Mouse (Mus musculus) hindbrain, postnatal 0 days (tissue): ENCODE measurements at regions not wholly inside any gene's neighbourhood (a gene's known extent, or its start where the extent isn't known, plus 50 kb on each side); places are given as distances from the start of the nearest gene placed in this dataset.

ENCODE experiments used
- ATAC-seq: fragments of 200-750 bp; cut with Nextera tagmentation; 2 replicates; pipeline ENCODE4 v1.8.0; 2017; ENCODE audit warnings: mild to moderate bottlenecking, moderate TSS enrichment, moderate library complexity
- DNase-seq: peaks from one replicate; pipeline ENCODE4 v3.0.0-alpha.2; 2015; ENCODE audit warnings: low spot score
- H3K27ac ChIP-seq: fragments of 300-500 bp; sonication (generic); 2 replicates; pipeline ENCODE4 v1.5.1; 2014; ENCODE audit warnings: mild to moderate bottlenecking
- H3K27me3 ChIP-seq: fragments of 300-500 bp; sonication (generic); 2 replicates; pipeline ENCODE4 v1.6.1; 2014; ENCODE audit warnings: low read length, mixed read lengths; ENCODE audit not compliant: insufficient read depth
- H3K36me3 ChIP-seq: fragments of 300-500 bp; sonication (generic); 2 replicates; pipeline ENCODE4 v1.6.1; 2014; ENCODE audit warnings: low read length, mixed read lengths; ENCODE audit not compliant: insufficient read depth
- H3K4me1 ChIP-seq: fragments of 300-500 bp; sonication (generic); 2 replicates; pipeline ENCODE4 v1.6.1; 2014; ENCODE audit warnings: antibody characterized with exemption, low read length, mixed read lengths; ENCODE audit not compliant: insufficient read depth
- H3K4me2 ChIP-seq: fragments of 300-500 bp; sonication (generic); 2 replicates; pipeline ENCODE4 v1.6.1; 2014; ENCODE audit warnings: low read depth, mild to moderate bottlenecking, low read length, moderate library complexity, mixed read lengths
- H3K4me3 ChIP-seq: fragments of 300-500 bp; sonication (generic); 2 replicates; pipeline ENCODE4 v1.5.1; 2014; ENCODE audit warnings: low read length
- H3K9ac ChIP-seq: fragments of 300-500 bp; sonication (generic); replicated peaks from 2 replicates; pipeline ENCODE4 v1.6.1; 2014; ENCODE audit warnings: mild to moderate bottlenecking, low read length, moderate library complexity, mixed read lengths
- H3K9me3 ChIP-seq: fragments of 300-500 bp; sonication (generic); 2 replicates; pipeline ENCODE4 v1.6.1; 2016; ENCODE audit warnings: low read length, mixed read lengths
- CTCF ChIP-seq: IDR thresholded peaks from 2 replicates; pipeline ENCODE4 v1.5.1; 2016; ENCODE audit warnings: antibody characterized with exemption, control low read depth, low read depth
- WGBS: fragments of 180-500 bp; shearing (Covaris S2); extraction: QIAGEN DNeasy Blood & Tissue Kit; methylation state at CpG from one replicate; pipeline ENCODE4 v1.1.7; 2014; 5-methylcytosine and 5-hydroxymethylcytosine counted together

- peak overlapping the region; percentile 54 for H3K27ac ChIP-seq
- no peak for TF ChIP-seq CTCF
- peak; percentile 84 for DNase-seq
- H3K36me3 ChIP-seq: no peaks in the 10 kb centered on the region
- no peaks in the 10 kb centered on the region for H3K9me3 ChIP-seq
- H3K9ac ChIP-seq: no peak overlapping the region
- peaks cover 19% of the 10 kb centered on the region for H3K4me1 ChIP-seq
- peak; percentile 61 for ATAC-seq
- H3K4me2 ChIP-seq: peak overlapping the region; percentile 38
- 26% methylated on average over 11 of the region's 11 CpGs for WGBS
- no peak overlapping the region for H3K4me3 ChIP-seq
- H3K27me3 ChIP-seq: no peaks in the 10 kb centered on the region
Measured at GRCm38 (mm10) chr1:92371357-92371981, 102.2 kb downstream of the Ndufa10 start.

DNA sequence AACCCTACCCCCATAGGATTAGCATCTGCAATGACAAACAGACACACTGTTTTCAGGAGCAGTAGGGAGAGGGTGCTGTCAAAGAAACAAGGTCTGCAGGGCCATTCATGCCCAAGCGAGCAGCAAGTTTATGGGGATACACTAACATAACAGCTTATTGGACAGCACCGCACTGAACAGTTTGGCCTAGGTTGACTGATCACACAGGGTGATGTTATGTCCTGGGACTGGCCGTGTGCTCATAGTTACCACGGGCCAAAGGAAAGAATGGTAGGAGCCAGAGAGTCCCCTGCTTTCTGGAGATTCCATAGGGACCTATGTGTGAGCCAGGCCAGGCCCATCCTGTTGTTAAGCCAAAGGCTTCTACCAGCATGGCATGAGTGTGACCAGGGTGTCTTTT is 102.8 kb downstream of the Ndufa10 start:
- ATAC-seq (0 out of 2 replicates have a peak, but pooled peaks have one; percentile 17), DNase-seq (no peak)
- Histone ChIP-seq H3K4me1 (peaks cover 19% of the 10 kb centered on the region), H3K4me3 (no peak overlapping the region), H3K27ac (peak overlapping the region; percentile 54; the same call in 1 of the 2 replicates), H3K27me3 (no peaks in the 10 kb centered on the region), H3K36me3 (no peaks in the 10 kb centered on the region), H3K4me2 (no peak overlapping the region), H3K9ac (no peak overlapping the region), H3K9me3 (no peaks in the 10 kb centered on the region)
- TF ChIP-seq CTCF: no peak
- 86% methylated on average over 4 of the region's 4 CpGs for WGBS

- Histone ChIP-seq H3K4me2 (no peak overlapping the region), H3K9ac (no peak overlapping the region), H3K27me3 (no peaks in the 10 kb centered on the region), H3K36me3 (no peaks in the 10 kb centered on the region), H3K4me1 (peaks cover 19% of the 10 kb centered on the region), H3K9me3 (no peaks in the 10 kb centered on the region), H3K27ac (no peak overlapping the region), H3K4me3 (no peak overlapping the region)
- TF ChIP-seq CTCF: no peak
- ATAC-seq (no peak), DNase-seq (no peak)
- WGBS: 87% methylated on average over 5 of the region's 5 CpGs
Measured at GRCm38 (mm10) chr1:92369972-92370371, 103.7 kb downstream of the Ndufa10 start.

DNA sequence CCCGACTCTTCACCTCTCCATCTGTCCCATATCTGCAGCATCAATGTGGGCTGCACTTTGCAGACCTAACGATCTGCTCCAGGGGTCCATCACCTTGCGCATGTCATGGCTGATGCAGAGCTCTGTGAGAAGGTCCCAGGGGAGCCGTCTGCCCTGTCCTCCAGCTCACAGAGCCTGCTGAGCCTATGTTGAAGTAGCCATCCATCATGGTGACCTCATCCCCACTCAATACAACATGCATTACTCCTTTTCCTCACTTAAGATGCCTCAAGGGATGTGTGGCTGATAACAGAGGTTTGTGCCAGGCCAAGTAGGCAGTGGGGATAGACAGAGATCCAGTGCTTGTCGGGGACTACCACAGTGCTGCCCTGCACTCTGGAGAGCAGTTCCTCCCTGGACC is 107.4 kb downstream of the Ndufa10 start:
- H3K27me3 ChIP-seq: no peaks in the 10 kb centered on the region
- H3K4me3 ChIP-seq: no peak overlapping the region
- H3K9me3 ChIP-seq: no peaks in the 10 kb centered on the region
- no peak for ATAC-seq
- no peak for TF ChIP-seq CTCF
- H3K4me2 ChIP-seq: no peak overlapping the region
- H3K36me3 ChIP-seq: no peaks in the 10 kb centered on the region
- DNase-seq: no peak
- H3K27ac ChIP-seq: no peak overlapping the region
- 82% methylated on average over 5 of the region's 5 CpGs for WGBS
- H3K4me1 ChIP-seq: peaks cover 7% of the 10 kb centered on the region
- no peak overlapping the region for H3K9ac ChIP-seq

GRCm38 (mm10) chr1:92365366-92366075 is 108.1 kb downstream of the Ndufa10 start:
- H3K4me3 ChIP-seq: no peak overlapping the region
- ATAC-seq: no peak
- H3K4me1 ChIP-seq: 0 out of 2 replicates have a peak, but pooled peaks cover under 1% of the 10 kb centered on the region
- no peaks in the 10 kb centered on the region for H3K27me3 ChIP-seq
- whole genome bisulfite sequencing: 85% methylated on average over 4 of the region's 4 CpGs
- no peaks in the 10 kb centered on the region for H3K9me3 ChIP-seq
- no peak for TF ChIP-seq CTCF
- no peak for DNase-seq
- no peak overlapping the region for H3K4me2 ChIP-seq
- H3K9ac ChIP-seq: no peak overlapping the region
- no peak overlapping the region for H3K27ac ChIP-seq
- H3K36me3 ChIP-seq: no peaks in the 10 kb centered on the region

- H3K4me1 ChIP-seq: no peaks in the 10 kb centered on the region
- H3K4me2 ChIP-seq: no peak overlapping the region
- H3K36me3 ChIP-seq: no peaks in the 10 kb centered on the region
- WGBS: 55% methylated on average over 7 of the region's 7 CpGs
- no peak for TF ChIP-seq CTCF
- H3K9me3 ChIP-seq: no peaks in the 10 kb centered on the region
- DNase-seq (peak; percentile 58), ATAC-seq (0 out of 2 replicates have a peak, but pooled peaks have one; percentile 4)
- H3K27me3 ChIP-seq: no peaks in the 10 kb centered on the region
- H3K27ac ChIP-seq: peak overlapping the region; percentile 22; the same call in 1 of the 2 replicates
- no peak overlapping the region for H3K4me3 ChIP-seq
- no peak overlapping the region for H3K9ac ChIP-seq
Measured at GRCm38 (mm10) chr1:92361677-92362076, 112.0 kb downstream of the Ndufa10 start.

GRCm38 (mm10) chr1:92360255-92360654 is 113.4 kb downstream of the Ndufa10 start:
- Histone ChIP-seq H3K27me3 (no peaks in the 10 kb centered on the region), H3K4me2 (no peak overlapping the region), H3K36me3 (no peaks in the 10 kb centered on the region), H3K9me3 (no peaks in the 10 kb centered on the region), H3K9ac (no peak overlapping the region), H3K4me1 (no peaks in the 10 kb centered on the region), H3K27ac (no peak overlapping the region), H3K4me3 (no peak overlapping the region)
- TF ChIP-seq CTCF: peak; percentile 93
- ATAC-seq: no peak
- peak; percentile 79 for DNase-seq
- WGBS: 11% methylated on average over 7 of the region's 7 CpGs
